Mouse (Mus musculus): ENCODE measurements around the gene Vmn2r43. TPM values are rescaled to one million over a fixed set of nuclear protein-coding genes. Genes with fewer than 3 reads are reported as not detected.
"Not testable (repeated sequence)": the region's sequence is repeated elsewhere in the genome, so short reads cannot be mapped to it uniquely, and the experiment has no call there.

The Vmn2r43 gene
- 0.35 TPM in 1 of 2 replicates, not detected in the other for total RNA-seq (2017)

- not testable (repeated sequence) for ATAC-seq (ENCODE audit: extremely low read depth, insufficient number of reproducible peaks, low FRiP score, poor library complexity, severe bottlenecking)
These were observed at the start of gene Vmn2r43 for GRCm38 (mm10) chr7:8260499-8260898. Gene Vmn2r43, minus strand, starts transcription at chr7:8260599.

GRCm38 (mm10) chr7:8200220-8200619, 60.2 kb downstream of the Vmn2r43 start, which contains the start of gene Vmn2r42:
Gene Vmn2r42, minus strand, starts transcription at chr7:8200320.
- ATAC-seq (ENCODE audit: extremely low read depth, insufficient number of reproducible peaks, low FRiP score, poor library complexity, severe bottlenecking), result not testable (repeated sequence)

Other genes with a start within 250 kb of the Vmn2r43 start
- not detected in 2 replicates for gene Vmn2r41, start 98.9 kb downstream of the Vmn2r43 start, total RNA-seq (2017)
- gene Vmn2r42, start 60.3 kb downstream of the Vmn2r43 start, total RNA-seq (2017), result not detected in 2 replicates
- 0.12 TPM in 1 of 2 replicates, not detected in the other for gene Vmn2r44, start 122.7 kb upstream of the Vmn2r43 start, total RNA-seq (2017)
- not detected in 2 replicates for gene Vmn2r45, start 228.5 kb upstream of the Vmn2r43 start, total RNA-seq (2017)

All from neutrophil, adult 5-6 weeks (primary cell).